Mouse (Mus musculus): ENCODE measurements around the gene Uchl4.

- TF ChIP-seq GATA1 (IDR thresholded peaks at IDR 0.05; ENCODE audit: borderline replicate concordance, low read length), result no peak
- TF ChIP-seq CTCF (IDR thresholded peaks at IDR 0.05; ENCODE audit: low read depth, low read length), result no peak
- no peak for TF ChIP-seq POLR2AphosphoS5 (IDR thresholded peaks at IDR 0.05; ENCODE audit: insufficient replicate concordance, low read depth, low read length)
- no peak for TF ChIP-seq TAL1 (conservative IDR thresholded peaks at IDR 0.05; ENCODE audit: low read depth, low read length)
- no peak for TF ChIP-seq GATA2 (IDR thresholded peaks at IDR 0.05; ENCODE audit: borderline replicate concordance, low read depth, low read length)
Measured at GRCm38 (mm10) chr9:64232257-64232957, 2.6 kb upstream of the Uchl4 start.
